Mouse (Mus musculus) liver, adult 2 months (tissue): ENCODE measurements around the gene Vmp1.

ENCODE experiments used
- CTCF ChIP-seq: fragments of 200-500 bp; IDR thresholded peaks from 2 replicates; pipeline ENCODE4 v1.5.1; 2011; ENCODE audit warnings: low read depth, low read length, control low read depth
- POLR2A ChIP-seq: fragments of 200-500 bp; IDR thresholded peaks from 2 replicates; pipeline ENCODE4 v1.6.1; 2011; ENCODE audit warnings: low read length, control low read depth; ENCODE audit not compliant: insufficient read depth; ENCODE audit errors: extremely low read depth

- TF ChIP-seq POLR2A, result no peak
- no peak for TF ChIP-seq CTCF
These were observed 61.3 kb downstream of the Vmp1 start for GRCm38 (mm10) chr11:86622191-86622912.
